Mouse (Mus musculus) heart, postnatal 0 days (tissue): ENCODE data around the gene St6galnac1.

Experiments used
- CTCF ChIP-seq: IDR thresholded peaks from 2 replicates; pipeline ENCODE4 v1.5.1; 2016; ENCODE audit warnings: antibody characterized with exemption, control low read depth, low read depth
- EP300 ChIP-seq: IDR thresholded peaks from 2 replicates; pipeline ENCODE4 v1.6.1; 2016; ENCODE audit warnings: antibody characterized with exemption, low read depth

DNA sequence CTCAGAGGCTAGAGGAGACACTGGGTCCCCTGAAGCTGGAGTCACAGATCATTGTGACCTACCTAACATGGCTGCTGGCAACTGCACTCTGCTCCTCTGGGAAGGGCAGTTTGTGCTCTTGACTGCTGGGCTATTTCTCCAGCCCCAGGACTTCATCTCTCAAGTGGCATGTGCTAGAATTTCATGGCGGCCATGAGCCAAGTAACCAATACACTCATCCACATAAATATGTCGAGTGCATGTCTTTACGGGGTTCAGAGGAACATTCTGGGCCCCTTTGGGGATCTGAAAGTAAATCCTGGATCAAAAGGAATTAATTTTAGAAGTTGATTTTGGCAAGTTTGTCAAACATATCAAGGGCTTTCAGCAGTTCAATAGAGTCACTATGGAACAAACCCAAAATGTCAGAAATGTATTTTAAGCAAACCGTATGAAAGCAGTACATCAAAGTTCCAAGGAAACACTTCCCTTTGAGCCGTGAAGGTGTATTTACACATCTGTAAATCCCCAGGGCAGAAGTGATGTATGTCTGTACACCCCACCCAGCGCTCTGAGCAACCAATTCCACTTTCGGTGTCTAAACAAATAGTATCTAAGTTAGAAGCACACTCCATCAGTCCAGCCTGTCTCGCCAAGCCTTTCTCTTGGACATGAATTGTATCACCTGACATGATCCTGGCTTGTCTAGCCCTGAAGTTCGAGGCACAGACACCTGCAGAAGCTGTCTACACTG, 45.9 kb downstream of the St6galnac1 start:
- TF ChIP-seq CTCF (no peak), EP300 (no peak)
